Mouse (Mus musculus) spleen, postnatal 10 days (tissue): ENCODE results near the gene Igf1r.

ENCODE experiments used
- DNase-seq, 2 experiments: peaks; one replicate each; pipeline ENCODE4 v3.0.0; 2021 to 2022; ENCODE audit warnings: low spot score in 2 of 2

The Igf1r gene

DNA sequence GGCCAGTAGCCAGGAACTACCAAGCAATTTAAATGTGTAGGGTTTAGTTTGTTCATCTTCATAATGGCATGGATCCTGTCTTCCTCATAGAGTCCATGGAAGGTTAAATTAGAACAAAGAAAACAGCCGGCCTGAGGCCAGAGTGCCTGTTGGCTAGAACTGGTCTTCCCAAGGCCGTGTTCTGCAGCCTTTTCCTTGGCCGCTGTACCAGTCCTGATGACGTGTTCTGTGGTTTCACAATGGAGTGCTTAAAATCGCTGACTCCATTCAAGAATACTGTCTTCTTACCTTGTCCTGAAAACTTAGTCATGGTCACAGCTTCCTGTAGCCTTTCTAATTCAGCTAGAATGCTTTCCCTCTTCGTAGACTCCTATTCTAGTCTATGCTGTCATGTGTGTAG is 53.9 kb downstream of the Igf1r start:
- DNase-seq = no peak

GRCm38 (mm10) chr7:68009635-68010034 is 57.0 kb downstream of the Igf1r start:
- DNase-seq = no peak

GRCm38 (mm10) chr7:68010168-68010567 is 57.5 kb downstream of the Igf1r start:
- DNase-seq = no peak

- DNase-seq = no peak
Observed at GRCm38 (mm10) chr7:68010802-68011201, 58.2 kb downstream of the Igf1r start.

GRCm38 (mm10) chr7:68011385-68012122 is 58.9 kb downstream of the Igf1r start:
- no peak for DNase-seq

DNA sequence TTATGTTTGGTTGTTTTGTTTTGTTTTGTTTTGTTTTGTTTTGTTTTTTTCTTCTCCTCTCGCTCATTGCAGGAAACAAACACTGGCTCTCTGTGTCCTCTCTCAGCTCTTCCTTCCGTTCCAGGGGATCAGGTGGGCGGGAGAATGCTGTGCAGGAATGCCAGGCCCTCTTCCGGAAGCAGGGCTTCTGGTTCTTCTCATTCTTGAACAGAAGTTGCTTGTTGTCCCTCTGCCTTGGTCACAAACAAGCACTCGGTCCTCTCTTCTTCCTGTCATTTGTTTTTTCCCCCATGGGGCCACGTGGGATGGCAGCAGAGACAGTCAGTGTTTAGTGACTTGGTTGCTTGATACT is 59.5 kb downstream of the Igf1r start:
- no peak for DNase-seq

DNA sequence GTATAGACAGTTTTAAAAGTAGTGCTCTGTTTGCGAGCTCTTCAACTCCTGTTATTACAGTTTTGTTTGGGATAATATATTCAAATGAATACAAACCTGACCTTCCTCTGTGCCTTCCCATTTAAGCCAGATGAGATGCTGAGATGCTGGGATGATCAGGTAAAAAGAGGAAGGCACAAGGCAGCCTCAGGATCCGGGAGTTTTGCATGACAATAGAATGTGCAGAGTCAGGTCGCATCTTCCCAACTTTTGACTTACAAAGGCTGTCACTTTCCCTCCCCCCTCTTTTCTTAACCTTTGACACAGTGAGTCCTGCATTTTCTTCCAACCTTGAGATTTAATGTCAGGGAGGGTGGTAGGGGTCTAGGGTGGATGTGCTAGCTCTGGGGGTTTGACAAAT is 61.9 kb downstream of the Igf1r start:
- no peak for DNase-seq

DNA sequence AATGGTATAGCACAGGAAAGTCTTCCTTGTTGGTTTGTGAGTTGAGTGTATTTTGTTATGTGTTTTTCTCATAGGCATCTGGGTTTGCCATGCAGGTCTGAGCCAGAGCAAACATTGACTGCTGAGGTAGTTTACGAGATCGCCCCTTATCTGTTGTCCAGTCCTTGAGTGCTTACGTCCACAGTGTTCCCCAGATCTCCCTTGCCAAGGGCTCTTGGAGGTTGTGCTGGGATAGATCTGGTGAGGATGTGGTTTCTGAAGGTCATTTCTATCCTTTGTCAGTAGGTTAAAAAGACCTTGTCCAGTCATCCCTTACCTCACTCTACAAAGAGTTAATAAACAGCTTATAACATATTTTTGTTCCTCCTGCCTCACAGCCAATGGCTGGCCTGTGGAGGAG is 62.8 kb downstream of the Igf1r start:
- DNase-seq = no peak

GRCm38 (mm10) chr7:68018038-68018437 is 65.4 kb downstream of the Igf1r start:
- no peak for DNase-seq

DNA sequence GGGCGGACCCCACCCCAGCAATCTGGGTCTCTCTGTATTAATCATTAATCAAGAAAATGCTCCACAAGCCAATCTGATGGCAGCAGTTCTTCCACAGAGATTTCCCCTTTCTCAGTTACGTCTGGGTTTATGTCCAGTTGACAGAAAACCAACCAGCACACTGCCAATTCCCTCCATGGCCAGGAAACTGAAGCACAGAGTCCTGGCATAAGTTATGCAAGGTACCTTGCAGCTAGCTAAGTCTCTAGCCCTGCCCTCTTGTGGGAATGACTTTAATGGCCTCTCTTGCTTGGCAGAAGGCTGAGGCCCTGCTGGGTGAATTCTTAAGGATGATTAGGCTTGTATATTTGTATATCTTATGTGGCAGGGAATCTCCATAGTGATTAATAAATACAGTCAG is 67.9 kb downstream of the Igf1r start:
- DNase-seq = no peak

- DNase-seq = no peak
Observed at GRCm38 (mm10) chr7:68021741-68022140, 69.1 kb downstream of the Igf1r start.

DNA sequence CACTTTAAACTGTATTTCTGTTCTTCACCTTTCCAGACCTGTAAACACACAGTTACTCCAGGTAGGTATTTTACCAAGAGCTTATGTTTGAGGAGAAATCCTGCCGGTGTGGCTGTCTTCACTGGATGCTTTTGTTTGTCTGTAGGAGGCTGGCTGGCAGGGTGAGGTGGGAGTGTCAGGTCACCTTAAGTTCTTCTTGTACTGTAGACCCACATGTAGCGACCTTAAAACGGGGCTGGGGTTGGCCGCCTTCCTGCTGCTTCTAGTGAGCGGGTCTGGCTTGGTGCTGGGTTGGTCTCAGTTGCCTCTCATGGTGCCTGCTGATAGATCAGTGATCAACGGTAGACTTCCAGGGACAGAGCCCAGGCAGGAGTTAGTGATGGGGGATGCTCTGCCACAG is 69.6 kb downstream of the Igf1r start:
- no peak for DNase-seq

DNA sequence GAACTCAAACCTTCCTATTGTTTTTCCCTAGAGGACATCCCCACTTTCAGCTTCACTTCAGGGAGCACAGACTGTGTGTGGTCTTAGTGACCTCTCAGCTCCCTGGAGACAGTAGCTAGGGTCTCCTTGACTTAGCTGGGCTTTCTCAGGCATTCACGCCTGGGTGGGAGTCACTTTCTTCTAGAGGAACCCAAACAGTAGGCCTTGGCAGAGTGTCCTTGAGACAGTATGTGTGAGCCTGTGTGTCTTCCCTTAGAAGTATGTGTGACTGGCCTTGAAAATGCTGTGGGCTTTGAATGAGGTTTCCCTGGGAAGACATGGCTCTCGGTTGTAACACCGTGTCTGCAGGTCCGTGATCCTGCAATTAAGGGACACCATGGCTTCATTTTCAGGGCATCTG is 71.3 kb downstream of the Igf1r start:
- no peak for DNase-seq

- DNase-seq = no peak
Observed at GRCm38 (mm10) chr7:68024625-68025024, 72.0 kb downstream of the Igf1r start.

- no peak for DNase-seq
Observed at GRCm38 (mm10) chr7:68025396-68025795, 72.8 kb downstream of the Igf1r start.

- DNase-seq = no peak
Observed at GRCm38 (mm10) chr7:68026076-68026475, 73.4 kb downstream of the Igf1r start.

GRCm38 (mm10) chr7:68028167-68028566 is 75.5 kb downstream of the Igf1r start:
- no peak for DNase-seq

DNA sequence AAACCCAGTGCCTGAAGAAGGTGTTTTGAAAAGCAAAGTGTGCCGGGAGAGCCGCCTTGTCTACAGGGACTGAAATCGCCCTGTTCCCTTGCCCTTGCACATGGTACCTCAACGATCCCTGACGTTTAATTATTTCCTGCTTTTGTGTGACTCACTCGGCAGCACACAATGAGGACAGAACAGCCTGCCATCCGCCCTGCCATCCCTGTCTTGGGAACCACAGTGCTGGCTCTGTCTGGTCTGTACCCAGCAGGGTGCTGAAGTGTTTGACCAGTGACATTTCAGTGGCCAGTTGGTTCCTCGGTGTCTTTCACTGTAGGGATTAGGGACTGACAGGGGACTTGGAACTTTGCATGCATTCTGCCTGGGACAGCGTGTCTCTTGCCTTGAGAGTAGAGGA is 78.2 kb downstream of the Igf1r start:
- DNase-seq = no peak

DNA sequence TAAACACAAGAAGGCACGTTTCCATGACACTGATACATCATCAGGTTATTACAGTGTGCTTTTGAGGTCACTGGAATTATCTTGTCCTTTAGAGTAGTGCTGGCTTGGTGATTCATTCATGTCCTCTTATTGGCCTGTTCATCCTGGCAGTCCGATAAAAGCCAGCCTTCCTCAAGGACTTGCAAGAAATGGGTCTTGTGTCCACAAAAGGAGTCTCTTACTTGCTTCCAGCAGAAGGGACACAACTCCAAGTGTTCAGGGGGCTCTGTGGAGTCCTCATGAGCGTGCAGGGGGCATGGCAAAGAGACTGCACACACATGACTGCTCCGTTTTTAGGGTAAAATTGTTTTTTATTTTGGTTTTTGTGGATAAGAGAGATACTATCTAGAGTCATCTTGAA is 83.9 kb downstream of the Igf1r start:
- DNase-seq = no peak

- no peak for DNase-seq
Observed at GRCm38 (mm10) chr7:68038846-68039245, 86.2 kb downstream of the Igf1r start.

DNA sequence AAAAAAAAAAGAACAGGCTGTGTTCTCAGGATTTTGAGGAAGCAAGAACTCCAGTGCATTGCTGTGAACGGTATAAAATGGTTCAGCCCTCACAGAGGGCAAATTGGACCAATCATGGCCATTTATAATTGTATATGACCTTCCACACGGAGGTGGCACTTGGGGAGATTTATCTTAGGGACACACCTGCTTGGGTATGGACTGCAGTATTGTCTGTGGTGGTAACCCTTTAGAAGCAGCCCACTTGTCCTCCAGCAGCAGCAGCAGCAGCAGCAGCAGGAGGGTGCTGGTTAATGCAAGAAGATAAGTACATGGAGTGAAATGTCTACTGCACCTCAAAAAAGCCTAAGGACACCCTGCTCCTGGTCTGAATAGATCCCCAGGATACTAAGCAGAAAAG is 86.9 kb downstream of the Igf1r start:
- no peak for DNase-seq

DNA sequence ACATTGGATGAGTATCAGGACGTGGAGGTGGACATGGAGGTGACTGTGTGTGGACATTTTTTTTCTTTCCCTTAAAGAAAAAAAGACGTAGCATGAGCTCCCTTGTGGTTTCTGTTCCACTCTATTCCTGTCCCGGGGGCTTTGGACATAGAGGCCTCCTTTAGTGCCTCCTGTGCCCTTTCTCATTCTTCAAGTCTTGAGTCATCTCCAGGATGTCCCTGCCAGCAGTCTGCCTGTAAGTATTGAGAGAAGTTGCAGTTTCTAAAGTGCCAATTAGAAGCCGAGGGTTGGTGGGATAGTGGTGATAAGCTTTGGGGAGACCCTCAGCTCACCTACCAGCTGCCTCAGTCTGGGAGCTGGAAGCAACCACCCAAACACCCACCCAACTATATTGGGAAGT is 92.0 kb downstream of the Igf1r start:
- no peak for DNase-seq

GRCm38 (mm10) chr7:68047152-68047551 is 94.5 kb downstream of the Igf1r start:
- no peak for DNase-seq

DNA sequence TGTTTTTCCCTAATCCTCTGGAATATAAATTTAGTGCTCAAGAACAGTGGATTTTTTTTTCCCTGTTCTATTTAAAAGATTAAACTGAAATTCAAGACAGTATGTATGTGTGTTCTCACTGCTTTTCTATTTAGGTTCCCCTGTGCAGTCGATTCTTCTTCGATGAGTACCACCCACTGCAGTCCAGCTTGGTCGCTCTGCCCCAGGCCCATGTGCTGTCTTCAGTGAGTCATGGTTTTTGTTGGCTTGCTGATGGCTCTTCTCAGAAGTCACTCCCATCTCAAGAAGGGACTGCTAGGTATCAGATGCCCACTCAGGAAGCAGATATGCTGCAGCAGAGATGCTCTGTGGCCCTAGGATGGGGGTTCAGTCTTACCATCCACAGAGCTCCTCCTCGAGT is 95.9 kb downstream of the Igf1r start:
- no peak for DNase-seq
